Comparison of ENCODE assay signal across 8 mouse cellular contexts in the genomic region with DNA sequence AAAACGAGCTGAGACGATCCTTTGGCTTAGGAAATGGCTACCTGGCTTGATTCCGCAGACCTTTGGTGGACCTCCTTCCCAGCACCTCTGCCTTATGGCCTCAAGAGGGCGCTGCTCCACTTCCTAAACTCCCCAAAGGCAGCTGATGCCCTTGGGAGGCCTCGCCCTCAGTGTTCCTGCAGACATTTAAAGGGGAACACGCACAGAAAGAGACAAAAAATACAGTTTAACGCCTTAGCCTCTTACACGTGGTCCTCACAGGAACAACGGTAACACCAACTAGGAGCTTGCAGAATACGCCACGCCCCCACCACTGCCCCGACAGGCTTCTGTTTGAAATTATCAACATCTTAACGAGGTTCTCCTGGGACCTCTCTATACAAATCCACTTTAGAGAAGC.
DNase-seq lines count a peak whose midpoint lies in the region.

No protein-coding gene starts in this region.

- H3K27me3 ChIP-seq in megakaryocyte, embryonic 14.5 days (replicated peaks): no peaks in the 10 kb centered on the region

- H3K4me1 ChIP-seq in megakaryocyte, embryonic 14.5 days: peaks cover 65% of the 10 kb centered on the region

- H3K4me3 ChIP-seq in megakaryocyte, embryonic 14.5 days (replicated peaks): peak overlapping the region; percentile 89

- DNase-seq in ZHBTc4 (ENCODE audit: low read depth, low spot score): peak; percentile 95
- DNase-seq in cerebellum, postnatal 36 days: peak; percentile 62 to 66
- DNase-seq in gastrocnemius, adult 8-10 months (ENCODE audit: low spot score in 2 of 2): peak; percentile 81 to 84
- DNase-seq in hindlimb bud, embryonic 11.5 days (ENCODE audit: extremely low spot score, low read depth, low spot score): peak; percentile 85
- DNase-seq in left cerebral cortex, adult 9 months (ENCODE audit: low spot score in 2 of 2): peak; percentile 61 to 89
- DNase-seq in right cerebral cortex, adult 2 months (ENCODE audit: low spot score in 2 of 2): peak; percentile 82 to 87
- peak; percentile 53 for DNase-seq in urinary bladder, postnatal 10 days (ENCODE audit: low spot score)

- H3K36me3 ChIP-seq in megakaryocyte, embryonic 14.5 days (replicated peaks; ENCODE audit: low read length): no peaks in the 10 kb centered on the region

- peaks cover 12% of the 10 kb centered on the region for H3K9me3 ChIP-seq in megakaryocyte, embryonic 14.5 days

Comparison
In these comparisons a context has a peak if more than half of its experiments do, and no peak if none do; other contexts are left out.
1. Peak in every context shown above with its lines: DNase-seq and H3K4me3 ChIP-seq.